Mouse (Mus musculus): ENCODE measurements around the gene Tmem8. TPM values are rescaled to one million over a fixed set of nuclear protein-coding genes. Genes with fewer than 3 reads are reported as not detected.
"Not testable (repeated sequence)": the region's sequence is repeated elsewhere in the genome, so short reads cannot be mapped to it uniquely, and the experiment has no call there.

Tmem8 gene
- total RNA-seq, 2 experiments from 2014 or later, result 1.4 to 1.7 TPM

DNA sequence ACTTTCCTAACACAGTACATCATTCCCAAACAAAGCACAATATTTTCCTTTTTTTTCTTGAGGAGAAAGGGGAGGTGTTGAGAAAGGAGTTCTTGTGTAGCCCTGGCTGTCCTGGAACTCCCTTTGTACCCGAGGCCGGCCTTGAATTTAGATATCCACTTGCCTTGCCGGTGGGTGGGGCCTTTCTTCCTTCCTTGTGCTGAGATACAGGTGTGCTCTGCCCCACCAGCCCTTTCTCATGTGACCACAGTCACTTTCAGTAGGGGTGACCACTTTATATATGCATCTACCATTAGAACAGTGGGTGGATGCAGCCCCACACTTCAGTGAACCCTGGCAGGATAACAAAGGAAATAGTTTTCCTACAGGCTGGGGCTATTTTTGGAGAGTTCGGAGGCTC lies 1.4 kb upstream of the Tmem8 start:
- DNase-seq, result no peak

DNA sequence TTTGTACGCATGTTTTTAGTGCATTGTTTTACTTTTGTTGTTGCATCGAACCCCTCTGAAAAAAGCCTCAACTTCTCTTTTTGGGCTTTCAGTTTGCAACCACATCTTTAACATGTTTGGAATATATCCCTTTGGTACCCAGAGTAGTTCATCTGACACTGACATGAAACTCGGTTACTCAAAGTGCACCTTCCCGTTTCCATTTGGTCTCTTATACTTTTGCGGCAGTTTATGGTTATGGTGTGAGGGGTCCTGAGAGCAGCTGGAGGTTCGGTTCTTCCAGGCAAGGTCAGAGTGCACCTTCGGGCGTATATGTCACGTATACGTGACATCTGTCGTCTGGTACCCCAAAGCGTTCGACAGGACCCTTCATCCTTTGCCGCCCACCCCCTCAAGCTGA lies 348 bp upstream of the Tmem8 start:
- no peak for DNase-seq

DNA sequence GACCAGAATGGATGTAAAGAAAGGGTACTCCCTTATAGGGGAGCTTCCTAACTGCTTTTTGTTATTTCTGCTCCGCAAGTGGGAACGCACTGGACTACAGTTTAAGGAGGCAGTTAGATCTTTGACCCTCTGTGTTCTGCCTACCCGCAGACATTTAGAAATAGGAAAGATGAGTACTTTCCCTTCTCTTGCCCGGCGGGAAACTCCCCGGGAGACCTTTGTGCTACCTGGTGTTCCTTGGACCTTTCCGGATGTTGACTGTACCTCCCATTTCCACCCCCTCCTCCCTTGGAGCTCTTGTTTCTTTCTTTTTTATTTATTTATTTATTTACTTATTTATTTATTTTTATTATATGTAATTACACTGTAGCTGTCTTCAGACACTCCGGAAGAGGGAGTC lies 962 bp downstream of the Tmem8 start:
- no peak for DNase-seq

DNA sequence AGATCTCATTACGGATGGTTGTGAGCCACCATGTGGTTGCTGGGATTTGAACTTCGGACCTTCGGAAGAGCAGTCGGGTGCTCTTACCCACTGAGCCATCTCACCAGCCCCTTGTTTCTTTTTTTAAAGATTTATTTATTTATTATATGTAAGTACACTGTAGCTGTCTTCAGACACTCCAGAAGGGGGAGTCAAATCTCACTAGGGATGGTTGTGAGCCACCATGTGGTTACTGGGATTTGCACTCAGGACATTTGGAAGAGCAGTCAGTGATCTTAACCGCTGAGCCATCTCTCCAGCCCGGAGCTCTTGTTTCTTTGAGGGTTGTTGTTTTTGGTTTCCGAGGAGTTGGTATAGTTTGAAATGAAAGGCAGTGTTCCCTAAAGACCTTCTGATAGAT lies 1.4 kb downstream of the Tmem8 start:
- not testable (repeated sequence) for DNase-seq

DNA sequence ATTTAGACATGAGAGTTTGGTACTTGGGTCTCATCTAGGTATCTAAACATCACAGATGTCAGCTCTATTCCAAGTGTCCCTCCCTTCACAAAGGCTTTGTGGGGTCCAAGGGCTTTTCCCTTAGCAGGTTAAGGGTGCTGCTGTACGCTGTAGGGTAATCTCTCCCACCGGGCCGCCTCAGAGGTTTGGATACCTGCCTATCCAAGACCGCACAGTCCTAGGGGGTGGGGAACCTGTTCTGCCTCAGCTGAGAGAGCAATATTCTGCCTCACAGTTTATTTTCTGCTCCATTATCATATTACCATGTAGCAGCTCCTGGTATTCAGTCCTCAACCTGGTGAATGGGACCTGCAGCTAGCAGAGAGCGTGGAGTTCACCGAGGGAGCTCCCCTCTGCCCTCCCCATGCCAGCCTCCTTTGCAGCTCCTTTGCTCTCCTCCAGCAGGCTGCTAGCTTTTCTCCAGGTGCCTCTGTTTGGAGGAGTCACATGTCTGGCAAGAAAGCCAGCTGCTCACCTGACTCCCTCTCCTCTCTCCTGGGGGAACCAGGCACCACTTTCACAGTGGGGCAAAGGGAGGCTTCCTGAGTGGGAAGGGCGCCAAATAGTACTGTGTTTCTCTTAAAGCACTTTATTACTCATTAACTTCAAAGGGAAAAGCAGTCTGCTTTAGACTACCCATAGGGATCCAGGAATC lies 2.3 kb downstream of the Tmem8 start:
- no peak for DNase-seq

DNA sequence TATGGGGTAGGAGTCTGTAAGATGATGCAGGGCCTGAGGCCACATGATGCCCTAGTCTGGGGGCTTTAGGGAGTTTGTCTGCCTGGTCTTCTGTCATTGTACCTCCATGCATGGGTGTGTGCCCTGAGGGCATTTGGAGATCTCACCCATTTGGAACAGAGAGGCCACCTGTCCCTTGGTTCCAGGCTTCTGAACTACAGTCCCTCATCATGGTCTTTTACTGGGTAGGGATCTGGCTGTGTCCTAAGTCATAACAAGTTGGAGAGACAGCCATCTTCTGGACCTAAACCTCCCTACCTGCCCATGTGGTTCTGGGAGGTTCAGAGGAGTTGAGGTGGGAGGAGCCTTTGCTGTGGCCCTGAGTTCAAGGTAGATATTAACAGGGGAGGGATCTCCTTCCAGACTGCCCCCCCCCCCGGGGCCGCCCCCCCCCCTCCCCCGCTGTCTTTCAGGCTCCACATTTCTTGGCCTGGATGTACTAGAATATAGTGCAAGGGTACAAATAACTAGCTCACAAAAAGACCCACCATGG lies 2.9 kb downstream of the Tmem8 start:
- no peak for DNase-seq

DNA sequence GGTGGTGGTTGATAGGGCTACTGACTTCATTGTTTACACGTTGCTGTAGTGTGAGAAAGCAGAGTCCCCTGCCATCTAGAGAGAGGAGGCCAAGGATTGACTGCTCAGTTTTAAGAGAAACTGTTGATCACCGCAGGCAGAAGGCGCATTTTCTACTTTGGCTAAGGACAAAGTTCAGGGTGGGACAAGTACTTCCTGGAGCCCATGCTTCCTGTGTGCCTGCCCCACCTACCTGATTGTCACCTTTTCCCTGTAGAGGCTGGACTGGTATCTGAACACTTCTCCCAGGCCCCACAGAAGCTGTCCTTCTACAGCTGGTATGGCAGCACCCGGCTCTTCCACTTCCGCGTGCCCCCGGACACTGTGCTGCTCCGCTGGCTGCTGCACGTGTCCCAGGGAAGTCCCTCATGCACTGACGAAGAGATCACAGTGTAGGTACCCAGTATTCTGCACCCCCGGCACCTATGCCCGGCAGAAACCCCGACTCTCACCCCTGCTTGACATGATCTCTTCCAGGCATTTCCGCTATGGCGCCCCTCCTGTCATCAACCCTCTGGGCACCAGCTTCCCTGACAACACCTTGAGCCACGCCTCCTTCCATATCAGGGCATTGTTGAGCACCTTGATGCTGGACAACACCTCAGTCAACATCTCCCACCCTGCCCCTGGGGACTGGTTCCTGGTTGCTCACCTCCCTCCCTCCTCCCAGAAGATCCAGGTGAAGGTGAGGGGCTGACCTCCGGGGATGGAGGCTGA lies 3.6 kb downstream of the Tmem8 start:
- DNase-seq, result no peak

DNA sequence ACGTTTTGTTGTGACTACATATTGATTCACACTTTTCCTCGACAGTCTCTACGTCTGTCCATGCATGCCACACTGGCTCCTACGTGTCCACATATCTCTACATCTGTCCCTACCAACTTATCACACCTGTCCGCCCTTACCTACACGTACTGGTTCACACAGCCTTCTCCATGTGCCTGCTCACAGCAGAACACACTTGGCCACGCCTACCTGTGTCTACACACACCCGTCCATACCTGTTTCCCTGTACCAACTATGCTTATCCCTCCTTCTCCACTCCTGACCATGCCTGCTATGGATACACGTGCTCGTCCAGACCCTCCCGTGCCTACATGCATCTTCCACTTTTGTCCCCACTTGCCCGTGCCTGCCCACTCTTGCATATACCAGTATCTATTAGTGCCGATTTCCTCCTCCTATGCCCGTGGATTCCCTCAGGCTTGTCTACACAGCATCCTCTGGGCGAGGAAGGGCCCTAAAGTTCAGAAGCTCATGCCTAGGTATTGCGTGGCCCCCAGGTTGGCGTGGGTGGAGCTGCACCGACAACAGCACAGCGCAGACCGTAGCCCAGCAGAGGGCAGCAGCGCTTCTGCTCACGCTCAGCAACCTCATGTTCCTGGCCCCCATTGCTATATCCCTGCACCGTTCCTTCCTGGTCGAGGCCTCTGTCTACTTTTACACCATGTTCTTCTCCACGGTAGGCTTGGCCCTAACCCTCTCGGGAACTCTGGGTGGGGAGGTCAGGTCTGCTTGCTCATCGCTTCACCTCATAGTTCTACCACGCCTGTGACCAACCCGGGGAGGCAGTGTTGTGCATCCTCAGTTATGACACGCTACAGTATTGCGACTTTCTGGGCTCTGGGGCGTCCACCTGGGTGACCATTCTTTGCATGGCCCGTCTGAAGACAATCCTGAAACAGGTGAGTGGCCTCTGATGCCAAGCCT lies 6.9 kb downstream of the Tmem8 start:
- DNase-seq, result peak; percentile 63

DNA sequence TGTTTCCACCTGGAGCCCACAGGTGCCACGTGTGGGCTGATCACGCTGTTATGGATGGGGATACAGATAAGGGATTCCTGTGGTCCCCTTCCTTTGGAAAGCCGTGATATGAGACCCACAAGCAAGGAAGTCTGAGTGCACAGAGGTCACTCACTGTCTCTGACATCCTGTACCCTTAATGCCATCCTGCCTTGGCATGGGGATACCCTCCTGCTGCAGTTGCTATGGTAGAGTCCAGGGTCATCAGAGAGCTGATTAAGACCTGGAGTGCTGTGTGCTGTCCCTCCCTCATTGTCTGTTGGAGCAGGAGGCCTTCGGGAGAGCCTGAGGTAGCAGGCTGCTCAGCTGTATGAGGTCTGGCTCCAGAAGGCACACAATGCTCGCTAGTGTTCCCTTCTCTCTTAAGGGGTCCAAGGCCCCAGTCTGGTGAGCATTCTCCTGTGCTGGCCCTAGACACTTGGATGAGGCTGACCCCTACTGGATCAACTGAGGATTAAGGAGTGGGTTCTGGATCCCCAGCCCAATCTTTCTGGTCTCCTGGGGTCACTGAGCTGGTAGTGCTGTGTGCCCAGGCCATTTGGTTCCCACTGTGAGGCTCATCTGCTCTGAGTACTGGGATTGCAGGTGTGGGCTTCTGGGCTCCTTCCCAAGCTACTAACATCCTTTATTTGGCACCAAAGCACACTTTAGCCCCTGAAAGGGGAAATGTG lies 9.5 kb downstream of the Tmem8 start:
- no peak for DNase-seq

DNA sequence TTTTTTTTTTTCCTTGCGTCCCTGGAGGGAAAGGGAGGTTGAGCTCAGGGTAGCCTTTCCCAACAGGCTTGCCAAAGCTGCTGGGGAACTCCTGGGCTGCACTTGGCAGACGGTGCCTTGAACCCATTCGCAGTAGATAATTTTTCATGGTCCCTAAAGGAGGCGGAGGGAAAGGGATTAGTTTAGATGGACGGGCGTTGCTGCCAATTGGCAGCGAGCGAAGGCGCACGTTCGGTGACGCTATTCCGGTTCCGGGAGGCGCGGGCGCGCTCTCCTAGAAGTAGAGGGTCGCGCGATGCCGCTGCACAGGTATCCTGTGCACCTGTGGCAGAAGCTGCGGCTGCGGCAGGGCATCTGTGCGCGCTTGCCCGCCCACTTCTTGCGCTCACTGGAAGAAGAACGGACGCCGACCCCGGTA lies 10.2 kb downstream of the Tmem8 start, which contains the start of gene Mrpl28:
Mrpl28 (plus strand) TSS at position 234 of the 418 bp plus-strand sequence.
- DNase-seq, result peak; percentile 96

DNA sequence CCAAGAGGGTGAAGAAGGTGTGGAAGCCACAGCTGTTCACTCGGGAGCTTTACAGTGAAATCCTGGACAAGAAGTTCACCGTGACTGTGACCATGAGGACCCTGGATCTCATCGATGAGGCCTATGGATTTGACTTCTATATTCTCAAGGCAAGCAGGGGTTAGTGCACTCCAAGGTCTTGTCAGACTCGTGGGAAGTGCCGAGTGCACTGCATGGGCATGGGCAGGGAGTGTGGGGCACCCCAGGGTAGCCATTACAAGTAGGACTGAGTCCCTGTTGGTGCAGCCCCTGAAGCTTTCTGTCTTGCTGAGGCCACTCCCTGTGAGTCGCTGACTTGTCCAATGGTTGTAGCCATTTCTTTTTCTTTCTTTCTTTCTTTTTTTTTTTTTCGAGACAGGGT lies 11.5 kb downstream of the Tmem8 start:
- no peak for DNase-seq

DNA sequence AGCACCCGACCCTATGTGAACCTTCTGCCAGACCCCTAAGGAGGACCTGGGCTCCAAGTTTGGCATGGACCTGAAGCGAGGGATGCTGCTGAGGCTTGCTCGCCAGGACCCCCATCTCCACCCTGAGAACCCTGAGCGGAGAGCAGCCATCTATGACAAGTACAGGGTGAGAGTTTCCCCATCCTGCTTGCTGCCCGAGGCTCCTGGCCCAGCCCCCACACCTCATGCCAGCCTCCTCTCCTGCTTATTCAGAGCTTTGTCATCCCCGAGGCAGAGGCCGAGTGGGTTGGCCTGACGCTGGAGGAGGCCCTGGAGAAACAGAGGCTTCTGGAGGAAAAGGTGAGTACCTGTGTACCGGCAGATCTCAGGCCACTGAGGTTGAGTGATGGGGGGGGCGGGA lies 12.1 kb downstream of the Tmem8 start:
- no peak for DNase-seq

DNA sequence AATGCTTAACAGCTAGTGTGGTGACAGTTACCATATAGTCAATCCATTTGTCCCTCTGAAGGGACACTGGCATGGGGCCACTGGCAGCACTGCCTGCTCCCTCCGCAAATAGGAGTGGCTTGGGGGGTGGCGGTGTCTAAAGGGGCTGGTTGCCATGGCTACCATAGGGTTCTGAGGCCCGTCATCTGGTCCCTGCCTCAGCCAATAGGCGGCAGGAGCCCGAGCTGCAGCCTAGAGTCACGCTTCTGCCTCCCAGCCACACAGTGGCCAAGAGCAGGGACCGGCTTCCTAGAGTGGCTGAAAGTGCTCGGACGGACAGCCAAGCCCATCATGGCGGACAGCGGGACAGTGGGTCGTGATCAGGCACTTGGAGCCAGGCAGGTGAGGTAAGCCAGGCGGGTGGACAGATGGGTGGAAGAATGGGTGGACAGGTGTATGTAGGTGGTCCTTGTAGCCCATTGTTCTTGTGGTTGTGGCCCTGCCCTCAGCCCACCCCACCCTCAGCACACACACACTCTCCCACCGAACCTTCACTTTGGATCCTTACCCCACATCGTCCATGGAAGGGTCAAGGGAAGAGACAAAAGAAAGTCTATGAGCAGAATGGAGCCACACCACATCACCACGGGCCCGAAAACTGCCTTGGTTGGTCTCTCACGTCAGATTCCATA lies 18.1 kb downstream of the Tmem8 start:
- DNase-seq, result no peak

DNA sequence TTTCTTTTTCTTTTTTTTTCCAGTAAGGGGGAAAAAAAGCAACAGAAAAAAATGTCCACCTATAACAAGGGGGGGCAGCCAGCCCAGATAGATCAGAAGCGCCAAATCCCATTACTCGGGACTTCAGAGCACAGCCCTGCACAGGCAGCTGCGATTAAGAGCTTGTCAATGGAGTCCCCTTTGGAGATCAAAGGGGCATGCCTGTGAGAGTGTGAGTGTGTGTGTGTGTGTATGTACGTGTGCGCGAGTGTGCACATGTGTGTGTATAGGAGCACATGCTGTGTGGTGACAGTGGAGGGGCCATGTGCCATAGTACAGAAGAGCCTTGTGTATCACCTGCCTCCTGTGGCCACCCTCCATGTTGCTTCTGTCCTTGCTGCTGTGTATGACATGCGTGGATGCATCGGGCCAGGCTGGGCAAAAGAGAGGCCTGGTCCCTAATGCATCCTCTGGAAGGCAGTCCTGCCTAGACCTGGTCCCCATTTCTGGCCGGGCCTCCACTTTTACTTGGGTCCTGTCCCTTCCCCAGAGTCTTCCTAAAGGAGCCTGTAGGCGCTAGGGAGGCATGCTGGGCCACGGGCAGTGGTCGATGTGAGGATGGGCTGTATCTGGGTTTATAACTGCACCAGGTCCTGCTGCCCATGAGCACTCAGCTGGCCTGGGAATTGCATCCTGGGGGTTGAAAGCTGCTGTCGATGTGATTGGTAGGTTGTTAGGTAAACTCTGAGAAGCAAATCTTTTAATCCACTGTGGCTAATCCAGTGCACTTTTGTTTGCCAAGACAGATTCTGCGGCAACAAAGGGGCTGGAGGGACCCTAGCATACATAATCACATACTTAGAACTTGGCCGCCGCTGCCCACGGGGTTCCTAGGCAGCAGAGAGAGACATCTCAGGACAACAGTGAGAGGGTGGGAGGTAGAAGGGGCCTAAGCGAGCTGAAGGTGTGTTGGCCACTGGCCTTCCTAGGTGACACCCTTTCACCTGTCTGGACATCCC lies 19.1 kb downstream of the Tmem8 start:
- no peak for DNase-seq

DNA sequence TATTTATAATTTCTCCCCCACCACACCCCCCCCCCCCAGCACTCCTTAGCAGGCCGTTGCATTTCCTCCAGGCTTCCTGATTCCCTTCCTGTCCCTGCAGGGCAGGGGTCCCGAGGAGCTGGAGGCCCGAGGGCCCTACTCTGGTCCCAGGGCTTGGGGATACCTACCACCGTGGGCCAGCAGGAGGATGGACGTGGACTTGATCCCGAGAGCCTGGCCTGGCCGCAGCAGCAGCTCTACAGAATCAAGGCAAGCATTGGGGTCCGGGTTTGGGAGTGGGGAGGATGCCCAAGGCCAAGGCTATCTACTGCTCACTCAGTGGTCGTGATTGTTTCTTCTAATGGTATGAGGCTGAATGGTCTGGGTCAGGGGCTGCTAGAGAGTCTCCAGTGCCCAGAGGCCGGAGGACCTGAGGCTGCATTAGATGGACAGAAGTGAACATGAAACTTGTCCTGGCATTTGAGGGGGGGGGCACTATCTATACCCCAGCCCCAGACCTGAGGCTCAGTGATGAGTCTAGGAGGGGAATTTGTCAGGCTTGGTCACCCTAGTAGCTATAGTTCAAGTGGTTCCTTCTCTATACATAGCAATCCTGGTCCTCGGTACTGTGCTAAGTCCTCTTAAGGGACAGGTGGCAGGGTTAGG lies 24.1 kb downstream of the Tmem8 start:
- no peak for DNase-seq

DNA sequence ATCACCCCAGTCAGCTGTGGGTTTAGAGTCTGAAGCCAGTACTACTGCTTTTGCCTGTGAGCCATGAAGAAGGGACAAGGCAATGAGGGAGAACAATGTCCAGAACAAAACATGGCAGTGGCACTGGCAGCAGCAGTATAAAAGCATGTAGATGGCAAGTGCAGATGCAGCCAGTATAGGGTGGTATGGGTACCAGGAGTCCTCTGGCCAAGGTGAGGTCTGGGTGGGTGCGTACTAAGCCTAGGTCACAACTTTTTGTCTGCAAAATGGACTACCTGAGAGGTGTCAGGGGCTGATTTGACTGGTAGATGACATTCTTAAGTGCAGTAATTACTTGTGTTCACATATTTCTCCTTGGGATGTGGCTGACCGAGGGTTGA lies 24.6 kb downstream of the Tmem8 start:
- no peak for DNase-seq

DNA sequence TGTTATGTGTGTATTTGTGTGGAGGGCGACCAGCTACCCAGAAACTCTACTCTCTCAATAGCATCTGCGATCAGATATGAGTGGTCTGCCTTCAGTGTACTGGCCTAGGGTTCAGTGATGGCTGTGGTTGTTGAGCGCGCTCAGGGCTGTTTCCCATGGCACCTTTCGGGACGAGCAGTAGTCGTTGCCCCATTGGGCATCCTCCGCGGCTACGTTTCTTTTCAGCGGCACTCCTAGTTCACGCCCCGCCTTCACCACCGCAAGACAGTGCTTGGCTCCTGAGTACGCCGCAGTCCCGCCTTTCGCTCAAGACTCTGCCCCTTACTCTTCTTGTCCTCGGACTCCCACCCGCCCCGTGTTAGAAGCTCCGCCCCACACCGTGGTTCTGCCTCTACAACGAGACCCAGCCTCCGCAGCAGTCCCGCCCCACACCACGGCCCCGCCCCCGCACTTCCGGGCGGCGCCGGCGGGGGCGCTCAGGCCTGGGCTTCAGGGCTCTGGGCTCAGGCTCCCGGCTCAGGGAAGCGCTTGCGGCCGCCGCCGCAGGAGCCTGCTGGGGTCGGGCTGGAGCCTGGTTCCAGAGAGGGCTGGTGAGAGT lies 25.2 kb downstream of the Tmem8 start, which contains the start of gene Axin1:
Axin1 (plus strand) TSS at position 450 of the 598 bp plus-strand sequence.
- DNase-seq, result peak; percentile 94

DNA sequence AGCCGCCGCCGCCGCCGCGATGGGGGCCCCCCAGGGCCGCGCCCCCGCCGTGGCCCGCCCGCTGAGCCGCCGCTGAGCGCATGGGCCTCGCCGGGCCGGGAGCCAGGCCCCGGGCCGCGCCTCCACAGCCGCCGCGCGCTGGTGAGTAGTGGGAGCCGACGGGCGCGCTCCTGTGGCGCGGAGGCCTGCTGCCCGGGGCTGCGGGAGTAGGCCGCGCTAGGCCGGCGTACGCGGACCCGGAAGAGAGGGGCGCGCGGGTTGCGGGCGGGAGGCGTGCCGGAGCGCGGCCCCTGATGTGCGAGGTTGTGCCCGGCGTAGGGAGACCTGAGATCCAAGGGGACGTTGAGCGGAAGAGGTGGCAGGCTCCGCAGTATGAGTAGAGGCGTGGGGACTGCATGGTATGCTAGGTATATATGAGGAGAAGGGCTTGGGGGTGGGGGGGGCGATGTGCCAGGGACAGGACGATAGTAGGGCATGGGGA lies 25.8 kb downstream of the Tmem8 start:
- peak; percentile 66 for DNase-seq

DNA sequence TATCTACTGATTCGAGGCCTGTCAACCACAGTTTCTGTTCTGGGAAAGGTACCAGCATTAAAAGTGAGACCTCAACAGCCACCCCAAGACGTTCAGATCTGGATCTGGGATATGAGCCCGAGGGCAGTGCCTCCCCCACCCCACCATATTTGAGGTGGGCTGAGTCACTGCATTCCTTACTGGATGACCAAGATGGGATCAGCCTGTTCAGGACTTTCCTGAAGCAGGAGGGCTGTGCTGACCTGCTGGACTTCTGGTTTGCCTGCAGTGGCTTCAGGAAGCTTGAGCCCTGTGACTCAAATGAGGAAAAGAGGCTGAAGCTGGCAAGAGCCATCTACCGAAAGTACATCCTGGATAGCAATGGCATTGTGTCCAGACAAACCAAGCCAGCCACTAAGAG lies 29.7 kb downstream of the Tmem8 start:
- DNase-seq, result no peak

All from heart, postnatal 4 days (tissue).